Mouse (Mus musculus) kidney, adult 18-20 months (tissue): ENCODE results near the gene Bicd2.

Experiments
- DNase-seq: peaks from one replicate; pipeline ENCODE4 v3.0.0; 2021

Gene Bicd2

GRCm38 (mm10) chr13:49420754-49421605, 79.6 kb downstream of the Bicd2 start, which contains the start of gene Ippk:
TSS of gene Ippk (plus strand) at chr13:49421249.
- DNase-seq, result peak; percentile 98

GRCm38 (mm10) chr13:49421606-49421917, 80.2 kb downstream of the Bicd2 start:
- no peak for DNase-seq

- DNase-seq, result no peak
These were observed 80.6 kb downstream of the Bicd2 start for GRCm38 (mm10) chr13:49421959-49422358.

GRCm38 (mm10) chr13:49426736-49427135, 85.4 kb downstream of the Bicd2 start:
- DNase-seq, result no peak

GRCm38 (mm10) chr13:49428042-49428675, 86.8 kb downstream of the Bicd2 start:
- no peak for DNase-seq

- peak; percentile 32 for DNase-seq
These were observed 89.1 kb downstream of the Bicd2 start for GRCm38 (mm10) chr13:49430529-49430928.

- DNase-seq, result no peak
These were observed 92.1 kb downstream of the Bicd2 start for GRCm38 (mm10) chr13:49433268-49434029.

- DNase-seq, result no peak
These were observed 94.4 kb downstream of the Bicd2 start for GRCm38 (mm10) chr13:49435745-49436144.

- DNase-seq, result no peak
These were observed 94.8 kb downstream of the Bicd2 start for GRCm38 (mm10) chr13:49436170-49436569.
